Mouse (Mus musculus) CH12.LX (cell line): ENCODE measurements at regions not wholly inside any gene's neighbourhood (a gene's known extent, or its start where the extent isn't known, plus 50 kb on each side); places are given as distances from the start of the nearest gene placed in this dataset.
A peak's percentile ranks its signal among the peaks of the same experiment; 100 is the strongest.

Source experiments
- DNase-seq: peaks from one replicate; pipeline ENCODE4 v3.0.0-alpha.2; 2013; ENCODE audit errors: extremely low read depth
- H3K27ac ChIP-seq: 2 replicates; pipeline ENCODE4 v1.5.1; 2012; ENCODE audit warnings: low read depth, mild to moderate bottlenecking, control low read depth, moderate library complexity; ENCODE audit not compliant: insufficient read depth
- H3K27me3 ChIP-seq: replicated peaks from 2 replicates; pipeline ENCODE3; 2012; ENCODE audit warnings: inconsistent platforms
- H3K36me3 ChIP-seq, 2 experiments: replicated peaks in 1 of 2; 2 replicates each; pipeline versions ENCODE3 to v1.6.1; 2012; ENCODE audit warnings: inconsistent platforms in 1 of 2, low read length in 1 of 2, mild to moderate bottlenecking in 1 of 2, mixed read lengths in 1 of 2, moderate library complexity in 1 of 2; ENCODE audit not compliant: control insufficient read depth in 1 of 2, insufficient read depth in 1 of 2
- H3K4me1 ChIP-seq, 2 experiments: 2 replicates each; pipeline ENCODE4 v1.6.1; 2012; ENCODE audit warnings: inconsistent platforms in 1 of 2, moderate library complexity in 1 of 2; ENCODE audit not compliant: insufficient read depth in 2 of 2, control insufficient read depth in 1 of 2
- H3K4me2 ChIP-seq: 2 replicates; pipeline ENCODE4 v1.6.1; 2012; ENCODE audit warnings: low read depth, mild to moderate bottlenecking, control low read depth; ENCODE audit not compliant: poor library complexity, insufficient read depth, severe bottlenecking
- H3K4me3 ChIP-seq, 3 experiments: fragments of 150-350 bp in 1 of 3; sonication (generic) in 1 of 3; replicated peaks in 1 of 3; 2 replicates each; pipeline versions ENCODE3 to v1.5.1; 2011 to 2012; ENCODE audit warnings: low read depth in 2 of 3, low read length in 2 of 3, mild to moderate bottlenecking in 2 of 3, moderate library complexity in 2 of 3, control low read depth in 1 of 3, improper control_type of control experiment in 1 of 3, inconsistent platforms in 1 of 3, mixed read lengths in 1 of 3; ENCODE audit not compliant: poor library complexity in 1 of 3
- H3K79me2 ChIP-seq: replicated peaks from 2 replicates; pipeline ENCODE4 v1.6.1; 2012; ENCODE audit warnings: mild to moderate bottlenecking, moderate library complexity; ENCODE audit not compliant: control insufficient read depth, poor library complexity, insufficient read depth, severe bottlenecking; ENCODE audit errors: extremely low read depth
- H3K9ac ChIP-seq: 2 replicates; pipeline ENCODE4 v1.6.1; 2012; ENCODE audit warnings: low read depth, mild to moderate bottlenecking, control low read depth, moderate library complexity; ENCODE audit not compliant: insufficient read depth
- H3K9me3 ChIP-seq: replicated peaks from 2 replicates; pipeline ENCODE3; 2012; ENCODE audit warnings: low read length, inconsistent platforms, mixed read lengths
- CHD1 ChIP-seq: IDR thresholded peaks from 2 replicates; pipeline ENCODE4 v1.6.1; 2012; ENCODE audit warnings: low read depth, low read length, improper control_type of control experiment, inconsistent platforms
- CHD2 ChIP-seq: IDR thresholded peaks from 2 replicates; pipeline ENCODE4 v1.6.1; 2011; ENCODE audit warnings: low read length, improper control_type of control experiment
- CTCF ChIP-seq, 2 experiments: IDR thresholded peaks in 1 of 2; conservative IDR thresholded peaks in 1 of 2; 2 replicates each; pipeline ENCODE4 v1.5.1; 2011 to 2012; ENCODE audit warnings: low read depth in 2 of 2, low read length in 2 of 2, improper control_type of control experiment in 1 of 2, inconsistent platforms in 1 of 2, mild to moderate bottlenecking in 1 of 2, moderate library complexity in 1 of 2
- E2F4 ChIP-seq: IDR thresholded peaks from 2 replicates; pipeline ENCODE4 v1.6.1; 2011; ENCODE audit warnings: low read depth, low read length, improper control_type of control experiment; ENCODE audit not compliant: insufficient replicate concordance
- ELF1 ChIP-seq: IDR thresholded peaks from 2 replicates; pipeline ENCODE4 v1.6.1; 2014; ENCODE audit warnings: low read depth, mild to moderate bottlenecking, inconsistent platforms, low read length, improper control_type of control experiment
- ETS1 ChIP-seq: conservative IDR thresholded peaks from 2 replicates; pipeline ENCODE4 v1.6.1; 2012; ENCODE audit warnings: low read depth, mild to moderate bottlenecking, inconsistent platforms, low read length, improper control_type of control experiment, moderate library complexity
- GABPA ChIP-seq: IDR thresholded peaks from 2 replicates; pipeline ENCODE4 v1.6.1; 2012; ENCODE audit warnings: low read depth, low read length, improper control_type of control experiment, inconsistent platforms; ENCODE audit not compliant: insufficient replicate concordance
- HCFC1 ChIP-seq: IDR thresholded peaks from 2 replicates; pipeline ENCODE4 v1.6.1; 2012; ENCODE audit warnings: low read depth, mild to moderate bottlenecking, inconsistent platforms, low read length, improper control_type of control experiment
- IRF4 ChIP-seq: IDR thresholded peaks from 2 replicates; pipeline ENCODE4 v1.6.1; 2014; ENCODE audit warnings: low read depth, mild to moderate bottlenecking, inconsistent platforms, low read length, improper control_type of control experiment
- JUN ChIP-seq: IDR thresholded peaks from 2 replicates; pipeline ENCODE4 v1.6.1; 2011; ENCODE audit warnings: low read depth, mild to moderate bottlenecking, low read length, improper control_type of control experiment, moderate library complexity; ENCODE audit not compliant: insufficient read depth
- JUND ChIP-seq: conservative IDR thresholded peaks from 2 replicates; pipeline ENCODE4 v1.6.1; 2011; ENCODE audit warnings: low read depth, low read length, improper control_type of control experiment
- MAX ChIP-seq: IDR thresholded peaks from 2 replicates; pipeline ENCODE4 v1.6.1; 2011; ENCODE audit warnings: low read length, improper control_type of control experiment
- MAZ ChIP-seq: IDR thresholded peaks from 2 replicates; pipeline ENCODE4 v1.6.1; 2012; ENCODE audit warnings: low read depth, mild to moderate bottlenecking, inconsistent platforms, low read length, improper control_type of control experiment, moderate library complexity
- MXI1 ChIP-seq: IDR thresholded peaks from 2 replicates; pipeline ENCODE4 v1.6.1; 2011; ENCODE audit warnings: mild to moderate bottlenecking, low read depth, low read length, improper control_type of control experiment
- MYC ChIP-seq: IDR thresholded peaks from 2 replicates; pipeline ENCODE4 v1.6.1; 2011; ENCODE audit warnings: low read depth, mild to moderate bottlenecking, improper control_type of control experiment, low read length
- NELFE ChIP-seq: IDR thresholded peaks from 2 replicates; pipeline ENCODE4 v1.6.1; 2011; ENCODE audit warnings: low read depth, low read length, improper control_type of control experiment
- PAX5 ChIP-seq: IDR thresholded peaks from 2 replicates; pipeline ENCODE4 v1.6.1; 2012; ENCODE audit warnings: low read length, inconsistent platforms, mixed read lengths
- POLR2A ChIP-seq: IDR thresholded peaks from 2 replicates; pipeline ENCODE4 v1.6.1; 2011; ENCODE audit warnings: low read depth, mild to moderate bottlenecking, improper control_type of control experiment, low read length
- RAD21 ChIP-seq: IDR thresholded peaks from 2 replicates; pipeline ENCODE4 v1.6.1; 2011; ENCODE audit warnings: low read depth, mild to moderate bottlenecking, low read length, improper control_type of control experiment, moderate library complexity
- SMC3 ChIP-seq: IDR thresholded peaks from 2 replicates; pipeline ENCODE4 v1.6.1; 2011; ENCODE audit warnings: low read depth, low read length, improper control_type of control experiment
- TBP ChIP-seq: conservative IDR thresholded peaks from 2 replicates; pipeline ENCODE4 v1.6.1; 2011; ENCODE audit warnings: low read depth, low read length, improper control_type of control experiment
- UBTF ChIP-seq: IDR thresholded peaks from 2 replicates; pipeline ENCODE4 v1.6.1; 2012; ENCODE audit warnings: low read depth, mild to moderate bottlenecking, inconsistent platforms, low read length, improper control_type of control experiment, moderate library complexity
- USF2 ChIP-seq: conservative IDR thresholded peaks from 2 replicates; pipeline ENCODE4 v1.6.1; 2011; ENCODE audit warnings: low read depth, low read length, improper control_type of control experiment
- ZC3H11A ChIP-seq: IDR thresholded peaks from 2 replicates; pipeline ENCODE4 v1.6.1; 2012; ENCODE audit warnings: low read depth, mild to moderate bottlenecking, inconsistent platforms, low read length, improper control_type of control experiment
- dilution Hi-C: fragments of 300-500 bp; cut with MboI; formaldehyde crosslinking; loops from 2 replicates; pipeline ENCODE4 v1.14.3; 2020; ENCODE audit warnings: low sequenced_read_pairs; ENCODE audit not compliant: extremely low pct_unique_long_range_greater_than_20kb, extremely low pct_ligation_motif_present
- in situ Hi-C: fragments of 300-500 bp; cut with MboI; formaldehyde crosslinking; loops from 3 replicates; pipeline ENCODE4 v1.14.3; 2019; ENCODE audit warnings: low sequenced_read_pairs, low pct_ligation_motif_present, low pct_unique_long_range_greater_than_20kb, mixed read lengths

- Histone ChIP-seq H3K9me3 (no peaks in the 10 kb centered on the region), H3K27ac (no peak overlapping the region), H3K9ac (no peak overlapping the region), H3K27me3 (peaks cover 59% of the 10 kb centered on the region), H3K36me3 (no peaks in the 10 kb centered on the region), H3K79me2 (no peaks in the 10 kb centered on the region), H3K4me3 (no peak overlapping the region), H3K4me2 (no peak overlapping the region), H3K4me1 (no peaks in the 10 kb centered on the region)
- DNase-seq = peak; percentile 35
- in situ Hi-C loops = no loop called here
- TF ChIP-seq ETS1 = no peak
- TF ChIP-seq POLR2A = no peak
- no peak for TF ChIP-seq NELFE
- TF ChIP-seq UBTF = no peak
- TF ChIP-seq PAX5 = no peak
- TF ChIP-seq HCFC1 = no peak
- TF ChIP-seq GABPA = no peak
- no peak for TF ChIP-seq IRF4
- TF ChIP-seq MYC = no peak
- no peak for TF ChIP-seq E2F4
- TF ChIP-seq JUND = no peak
- no peak for TF ChIP-seq JUN
- TF ChIP-seq RAD21 = peak; percentile 75
- TF ChIP-seq SMC3 = peak; percentile 69
- TF ChIP-seq MAZ = no peak
- TF ChIP-seq CHD2 = no peak
- TF ChIP-seq USF2 = no peak
- no peak for TF ChIP-seq MXI1
- no peak for TF ChIP-seq TBP
- TF ChIP-seq CHD1 = no peak
- peak; percentile 25 to 77; a peak in 2 of 4 replicates for TF ChIP-seq CTCF (conservative IDR thresholded peaks at IDR 0.05 in 1 of 2, IDR thresholded peaks at IDR 0.05 in 1 of 2; ENCODE audit: low read depth in 2 of 2, low read length in 2 of 2)
- TF ChIP-seq ELF1 = no peak
- no peak for TF ChIP-seq MAX
- TF ChIP-seq ZC3H11A = no peak
- dilution Hi-C loops = no loop called here
These were observed 361.8 kb downstream of the Tns3 start for GRCm38 (mm10) chr11:8302347-8303188.
